Mouse (Mus musculus) testis, adult 2 months (tissue): ENCODE measurements at regions not wholly inside any gene's neighbourhood (a gene's known extent, or its start where the extent isn't known, plus 50 kb on each side); places are given as distances from the start of the nearest gene placed in this dataset.

Experiments used
- CTCF ChIP-seq: fragments of 200-500 bp; IDR thresholded peaks from 2 replicates; pipeline ENCODE4 v1.5.1; 2012; ENCODE audit warnings: low read depth, mild to moderate bottlenecking, inconsistent platforms, low read length, moderate library complexity; ENCODE audit not compliant: control insufficient read depth, insufficient read depth, insufficient replicate concordance
- POLR2A ChIP-seq: fragments of 200-500 bp; IDR thresholded peaks from 2 replicates; pipeline ENCODE4 v1.6.1; 2012; ENCODE audit warnings: low read depth, mild to moderate bottlenecking, inconsistent platforms, low read length, moderate library complexity; ENCODE audit not compliant: control insufficient read depth

- TF ChIP-seq CTCF (no peak), POLR2A (no peak)
These were observed 214.2 kb downstream of the Gm19410 start for GRCm38 (mm10) chr8:35979638-35980255.
